Mouse (Mus musculus) hindlimb bud, embryonic 11.5 days (tissue): ENCODE measurements at regions not wholly inside any gene's neighbourhood (a gene's known extent, or its start where the extent isn't known, plus 50 kb on each side); places are given as distances from the start of the nearest gene placed in this dataset.

Experiments used
- DNase-seq: peaks from one replicate; pipeline ENCODE4 v3.0.0-alpha.2; 2012; ENCODE audit warnings: low read depth, low spot score; ENCODE audit errors: extremely low spot score

- peak; percentile 42 for DNase-seq
These were observed 518.6 kb upstream of the 3110018I06Rik start for GRCm38 (mm10) chr12:106969873-106970272.

GRCm38 (mm10) chr12:106992421-106992820, 496.0 kb upstream of the 3110018I06Rik start:
- DNase-seq, result no peak

- DNase-seq, result no peak
These were observed 495.4 kb upstream of the 3110018I06Rik start for GRCm38 (mm10) chr12:106993011-106993410.

GRCm38 (mm10) chr12:107010995-107011786, 477.2 kb upstream of the 3110018I06Rik start:
- no peak for DNase-seq

GRCm38 (mm10) chr12:107016801-107017200, 471.6 kb upstream of the 3110018I06Rik start:
- DNase-seq, result no peak

GRCm38 (mm10) chr12:107021806-107022205, 466.6 kb upstream of the 3110018I06Rik start:
- DNase-seq, result no peak

GRCm38 (mm10) chr12:107026821-107027220, 461.6 kb upstream of the 3110018I06Rik start:
- no peak for DNase-seq

- no peak for DNase-seq
These were observed 460.4 kb upstream of the 3110018I06Rik start for GRCm38 (mm10) chr12:107027842-107028549.

GRCm38 (mm10) chr12:107028985-107029384, 459.4 kb upstream of the 3110018I06Rik start:
- no peak for DNase-seq

GRCm38 (mm10) chr12:107036357-107036756, 452.1 kb upstream of the 3110018I06Rik start:
- no peak for DNase-seq

- DNase-seq, result peak; percentile 60
These were observed 446.3 kb upstream of the 3110018I06Rik start for GRCm38 (mm10) chr12:107041927-107042652.

GRCm38 (mm10) chr12:107046496-107046895, 441.9 kb upstream of the 3110018I06Rik start:
- no peak for DNase-seq

- DNase-seq, result no peak
These were observed 441.3 kb upstream of the 3110018I06Rik start for GRCm38 (mm10) chr12:107047059-107047531.

- DNase-seq, result no peak
These were observed 437.4 kb upstream of the 3110018I06Rik start for GRCm38 (mm10) chr12:107050891-107051635.

- no peak for DNase-seq
These were observed 436.3 kb upstream of the 3110018I06Rik start for GRCm38 (mm10) chr12:107052136-107052535.

- peak; percentile 66 for DNase-seq
These were observed 431.9 kb upstream of the 3110018I06Rik start for GRCm38 (mm10) chr12:107056553-107056952.

GRCm38 (mm10) chr12:107060514-107060913, 427.9 kb upstream of the 3110018I06Rik start:
- no peak for DNase-seq

- DNase-seq, result no peak
These were observed 421.1 kb upstream of the 3110018I06Rik start for GRCm38 (mm10) chr12:107067346-107067745.

GRCm38 (mm10) chr12:107082541-107082940, 405.9 kb upstream of the 3110018I06Rik start:
- no peak for DNase-seq

- peak; percentile 2 for DNase-seq
These were observed 403.1 kb upstream of the 3110018I06Rik start for GRCm38 (mm10) chr12:107085058-107085905.
